Mouse (Mus musculus): Measurements from ENCODE around the gene Hoxd13. TPM values are rescaled to one million over a fixed set of nuclear protein-coding genes. Genes with fewer than 3 reads are reported as not detected.

The Hoxd13 gene
- total RNA-seq, 2 experiments from 2014 or later = not detected

GRCm38 (mm10) chr2:74676376-74677052 lies 8.4 kb downstream of the Hoxd13 start:
- peak in 1 of 2 experiments; percentile 3 for DNase-seq (ENCODE audit: low spot score in 2 of 2)
- intact Hi-C loops (cut with DNase I) = no loop called here

- intact Hi-C loops (cut with DNase I) = no loop called here
Observed at GRCm38 (mm10) chr2:74677106-74677505, 9.0 kb downstream of the Hoxd13 start.

GRCm38 (mm10) chr2:74678891-74679595 lies 10.9 kb downstream of the Hoxd13 start, which contains the start of gene Hoxd11:
Hoxd11 (plus strand) TSS chr2:74679557.
- DNase-seq (ENCODE audit: low spot score in 2 of 2) = no peak
- intact Hi-C loops (cut with DNase I) = no loop called here

More at GRCm38 (mm10) chr2:74677106-74677505, 9.0 kb downstream of the Hoxd13 start:
- DNase-seq (ENCODE audit: low spot score in 2 of 2) = peak in 1 of 2 experiments; percentile 2

GRCm38 (mm10) chr2:74679596-74679971 lies 11.5 kb downstream of the Hoxd13 start:
- intact Hi-C loops (cut with DNase I) = no loop called here
- DNase-seq (ENCODE audit: low spot score in 2 of 2) = no peak

GRCm38 (mm10) chr2:74679980-74680379 lies 11.9 kb downstream of the Hoxd13 start:
- intact Hi-C loops (cut with DNase I) = loop anchor here (10.0 kb wide), 1 partner anchor 1405 kb away; the partner anchor contains the start of gene Sp9
- no peak for DNase-seq (ENCODE audit: low spot score in 2 of 2)

- DNase-seq (ENCODE audit: low spot score in 2 of 2) = no peak
- intact Hi-C loops (cut with DNase I) = loop anchor here (10.0 kb wide), 1 partner anchor 1406 kb away; the partner anchor contains the start of gene Sp9
Observed at GRCm38 (mm10) chr2:74680561-74681398, 12.7 kb downstream of the Hoxd13 start.

- intact Hi-C loops (cut with DNase I) = loop anchor here (10.0 kb wide), 1 partner anchor 1407 kb away; the partner anchor contains the start of gene Sp9
- DNase-seq (ENCODE audit: low spot score in 2 of 2) = no peak
Observed at GRCm38 (mm10) chr2:74681594-74682531, 13.8 kb downstream of the Hoxd13 start.

- DNase-seq (ENCODE audit: low spot score in 2 of 2) = no peak
- intact Hi-C loops (cut with DNase I) = loop anchor here (10.0 kb wide), 1 partner anchor 1408 kb away; the partner anchor contains the start of gene Sp9
Observed at GRCm38 (mm10) chr2:74682796-74683195, 14.7 kb downstream of the Hoxd13 start.

- DNase-seq (ENCODE audit: low spot score in 2 of 2) = no peak
- intact Hi-C loops (cut with DNase I) = loop anchor here (10.0 kb wide), 1 partner anchor 1409 kb away; the partner anchor contains the start of gene Sp9
Observed at GRCm38 (mm10) chr2:74683471-74683951, 15.4 kb downstream of the Hoxd13 start.

GRCm38 (mm10) chr2:74684106-74684505 lies 16.0 kb downstream of the Hoxd13 start:
- intact Hi-C loops (cut with DNase I) = loop anchor here (10.0 kb wide), 1 partner anchor 1409 kb away; the partner anchor contains the start of gene Sp9
- DNase-seq (ENCODE audit: low spot score in 2 of 2) = no peak

GRCm38 (mm10) chr2:74685059-74685603 lies 17.0 kb downstream of the Hoxd13 start:
- DNase-seq (ENCODE audit: low spot score in 2 of 2) = no peak
- intact Hi-C loops (cut with DNase I) = loop anchor here (10.0 kb wide), 1 partner anchor 1410 kb away; the partner anchor contains the start of gene Sp9

- DNase-seq (ENCODE audit: low spot score in 2 of 2) = no peak
Observed at GRCm38 (mm10) chr2:74686301-74686987, 18.3 kb downstream of the Hoxd13 start.

GRCm38 (mm10) chr2:74686988-74687697 lies 19.0 kb downstream of the Hoxd13 start:
- no peak for DNase-seq (ENCODE audit: low spot score in 2 of 2)
- intact Hi-C loops (cut with DNase I) = loop anchor here (2.0 to 10.0 kb wide), 2 partner anchors 30 to 1412 kb away; partner anchors contain the start of gene Sp9

More at GRCm38 (mm10) chr2:74686301-74686987, 18.3 kb downstream of the Hoxd13 start:
- intact Hi-C loops (cut with DNase I) = loop anchor here (2.0 to 10.0 kb wide), 2 partner anchors 30 to 1412 kb away; partner anchors contain the start of gene Sp9

GRCm38 (mm10) chr2:74687698-74688555 lies 19.8 kb downstream of the Hoxd13 start:
- DNase-seq (ENCODE audit: low spot score in 2 of 2) = no peak
- intact Hi-C loops (cut with DNase I) = loop anchor here (2.0 to 10.0 kb wide), 2 partner anchors 31 to 1413 kb away; partner anchors contain the start of gene Sp9

- DNase-seq (ENCODE audit: low spot score in 2 of 2) = no peak
- intact Hi-C loops (cut with DNase I) = loop anchor here (10.0 kb wide), 1 partner anchor 1414 kb away; the partner anchor contains the start of gene Sp9
Observed at GRCm38 (mm10) chr2:74688795-74689573, 20.9 kb downstream of the Hoxd13 start.
